Mouse (Mus musculus) intestine, embryonic 14.5 days (tissue): ENCODE data around the gene Tgfbrap1. TPM values are rescaled to one million over a fixed set of nuclear protein-coding genes. Genes with fewer than 3 reads are reported as not detected.

ENCODE experiments used
- ATAC-seq: fragments of 200-750 bp; cut with Nextera tagmentation; replicated peaks from 2 replicates; pipeline ENCODE4 v1.8.0; 2017; ENCODE audit warnings: low read depth, moderate number of reproducible peaks, moderate TSS enrichment, moderate library complexity; ENCODE audit not compliant: low FRiP score, low TSS enrichment
- DNase-seq: peaks from one replicate; pipeline ENCODE4 v3.0.0-alpha.2; 2018; ENCODE audit warnings: low spot score
- H3K27ac ChIP-seq: fragments of 300-500 bp; sonication (generic); 2 replicates; pipeline ENCODE4 v1.5.1; 2014; ENCODE audit warnings: low read depth, mild to moderate bottlenecking, control low read depth
- H3K27me3 ChIP-seq: fragments of 300-500 bp; sonication (generic); replicated peaks from 2 replicates; pipeline ENCODE4 v1.6.1; 2014; ENCODE audit warnings: low read length, control low read depth; ENCODE audit not compliant: control insufficient read depth, insufficient read depth
- H3K36me3 ChIP-seq: fragments of 300-500 bp; sonication (generic); 2 replicates; pipeline ENCODE4 v1.6.1; 2014; ENCODE audit warnings: low read length, control low read depth; ENCODE audit not compliant: control insufficient read depth, insufficient read depth
- H3K4me1 ChIP-seq: fragments of 300-500 bp; sonication (generic); replicated peaks from 2 replicates; pipeline ENCODE4 v1.6.1; 2014; ENCODE audit warnings: low read length, control low read depth, mixed read lengths; ENCODE audit not compliant: control insufficient read depth, insufficient read depth
- H3K4me2 ChIP-seq: fragments of 300-500 bp; sonication (generic); 2 replicates; pipeline ENCODE4 v1.6.1; 2014; ENCODE audit warnings: low read length
- H3K4me3 ChIP-seq: fragments of 300-500 bp; sonication (generic); 2 replicates; pipeline ENCODE4 v1.5.1; 2014; ENCODE audit warnings: low read depth, low read length, control low read depth, mixed read lengths
- H3K9ac ChIP-seq: fragments of 300-500 bp; sonication (generic); 2 replicates; pipeline ENCODE4 v1.6.1; 2014; ENCODE audit warnings: mild to moderate bottlenecking, low read length
- H3K9me3 ChIP-seq: fragments of 300-500 bp; sonication (generic); 2 replicates; pipeline ENCODE4 v1.6.1; 2016; ENCODE audit warnings: low read length, control low read depth; ENCODE audit not compliant: control insufficient read depth
- WGBS: fragments of 180-500 bp; shearing (Covaris S2); extraction: QIAGEN DNeasy Blood & Tissue Kit; methylation state at CpG from one replicate; pipeline ENCODE4 v1.1.7; 2014; 5-methylcytosine and 5-hydroxymethylcytosine counted together
- polyA plus RNA-seq: library from polyadenylated mRNA; unstranded; fragments of >200 nt; fragmentation: Nextera tagmentation; extraction: Ambion mirVana; gene quantifications from 2 replicates; pipeline ENCODE4 v1.2.1, GENCODE M21; 2014

Gene Tgfbrap1
- polyA plus RNA-seq, 1 experiment from 2014 or later = 12.6 TPM

GRCm38 (mm10) chr1:43070726-43071125, 27.7 kb downstream of the Tgfbrap1 start:
- Histone ChIP-seq H3K4me3 (no peak overlapping the region), H3K9me3 (no peaks in the 10 kb centered on the region), H3K36me3 (peaks cover 45% of the 10 kb centered on the region), H3K4me2 (no peak overlapping the region), H3K27ac (no peak overlapping the region), H3K27me3 (no peaks in the 10 kb centered on the region), H3K9ac (no peak overlapping the region), H3K4me1 (no peaks in the 10 kb centered on the region)
- 75% methylated on average over 5 of the region's 5 CpGs for WGBS
- DNase-seq (no peak), ATAC-seq (no peak)

DNA sequence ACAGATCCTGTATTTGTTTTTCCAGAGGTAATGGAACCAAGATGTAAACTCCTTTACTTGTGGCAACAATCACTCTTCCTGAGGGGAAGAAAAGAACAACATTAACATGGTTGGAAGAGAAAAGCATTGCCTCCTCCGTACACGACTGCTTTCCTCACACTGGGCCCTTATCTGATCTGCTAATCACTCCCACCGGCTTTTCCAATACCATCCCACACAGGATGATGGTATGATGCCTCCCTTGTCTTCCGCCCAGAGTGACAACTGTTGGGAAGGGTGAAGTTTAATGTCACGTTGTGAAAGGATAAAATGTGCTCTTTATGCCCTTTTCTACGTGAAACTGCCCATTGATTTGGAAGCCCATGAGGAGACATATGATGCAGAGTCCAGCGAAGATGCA, 30.9 kb downstream of the Tgfbrap1 start:
- H3K27me3 ChIP-seq = no peaks in the 10 kb centered on the region
- H3K4me1 ChIP-seq = no peaks in the 10 kb centered on the region
- no peak overlapping the region for H3K4me3 ChIP-seq
- ATAC-seq (no peak), DNase-seq (no peak)
- H3K9ac ChIP-seq = no peak overlapping the region
- H3K27ac ChIP-seq = no peak overlapping the region
- 77% methylated on average over 7 of the region's 7 CpGs for WGBS
- no peaks in the 10 kb centered on the region for H3K9me3 ChIP-seq
- H3K36me3 ChIP-seq = peaks cover 41% of the 10 kb centered on the region
- H3K4me2 ChIP-seq = no peak overlapping the region

- H3K9ac ChIP-seq = no peak overlapping the region
- no peak overlapping the region for H3K4me3 ChIP-seq
- 87% methylated on average over 8 of the region's 8 CpGs for WGBS
- H3K27me3 ChIP-seq = no peaks in the 10 kb centered on the region
- no peaks in the 10 kb centered on the region for H3K4me1 ChIP-seq
- peaks cover 45% of the 10 kb centered on the region for H3K36me3 ChIP-seq
- ATAC-seq (no peak), DNase-seq (no peak)
- H3K4me2 ChIP-seq = no peak overlapping the region
- no peaks in the 10 kb centered on the region for H3K9me3 ChIP-seq
- no peak overlapping the region for H3K27ac ChIP-seq
Observed at GRCm38 (mm10) chr1:43066573-43066972, 31.9 kb downstream of the Tgfbrap1 start.

GRCm38 (mm10) chr1:43065615-43066310, 32.7 kb downstream of the Tgfbrap1 start:
- Histone ChIP-seq H3K9me3 (no peaks in the 10 kb centered on the region), H3K4me1 (no peaks in the 10 kb centered on the region), H3K36me3 (peaks cover 38% of the 10 kb centered on the region), H3K4me3 (no peak overlapping the region), H3K27ac (no peak overlapping the region), H3K4me2 (no peak overlapping the region), H3K27me3 (no peaks in the 10 kb centered on the region), H3K9ac (no peak overlapping the region)
- peak; percentile 82 for DNase-seq
- ATAC-seq = peak; percentile 75
- WGBS = 54% methylated on average over 9 of the region's 9 CpGs

GRCm38 (mm10) chr1:43051903-43052302, 46.5 kb downstream of the Tgfbrap1 start:
- peaks cover 67% of the 10 kb centered on the region for H3K36me3 ChIP-seq
- DNase-seq = no peak
- H3K4me1 ChIP-seq = no peaks in the 10 kb centered on the region
- H3K4me2 ChIP-seq = no peak overlapping the region
- 89% methylated on average over 5 of the region's 5 CpGs for WGBS
- H3K27me3 ChIP-seq = no peaks in the 10 kb centered on the region
- ATAC-seq = no peak
- no peaks in the 10 kb centered on the region for H3K9me3 ChIP-seq
- no peak overlapping the region for H3K27ac ChIP-seq
- H3K9ac ChIP-seq = no peak overlapping the region
- no peak overlapping the region for H3K4me3 ChIP-seq

DNA sequence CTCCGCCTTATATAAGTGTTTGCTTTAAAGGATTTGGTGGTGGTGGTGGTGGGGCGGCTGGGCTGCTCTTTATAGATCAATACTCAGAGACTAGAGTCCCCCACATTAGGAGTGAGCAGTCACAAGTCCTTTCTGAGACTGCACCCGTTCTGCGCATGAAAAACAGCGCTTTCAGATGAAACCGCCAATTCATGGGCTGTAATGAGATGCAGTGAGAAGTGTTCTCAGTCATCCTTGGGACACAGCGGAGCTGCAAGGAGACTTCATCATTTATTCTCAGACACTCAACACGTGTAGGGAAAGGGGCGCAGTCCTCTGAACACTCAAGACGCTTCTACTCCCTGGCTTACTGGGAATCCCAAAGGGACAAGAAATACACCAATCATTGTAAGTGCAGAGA, 50.6 kb downstream of the Tgfbrap1 start:
- no peak overlapping the region for H3K4me2 ChIP-seq
- peaks cover 34% of the 10 kb centered on the region for H3K36me3 ChIP-seq
- ATAC-seq = no peak
- no peak overlapping the region for H3K27ac ChIP-seq
- no peak overlapping the region for H3K4me3 ChIP-seq
- no peak for DNase-seq
- WGBS = 89% methylated on average over 10 of the region's 10 CpGs
- no peaks in the 10 kb centered on the region for H3K9me3 ChIP-seq
- H3K4me1 ChIP-seq = no peaks in the 10 kb centered on the region
- H3K9ac ChIP-seq = no peak overlapping the region
- no peaks in the 10 kb centered on the region for H3K27me3 ChIP-seq

DNA sequence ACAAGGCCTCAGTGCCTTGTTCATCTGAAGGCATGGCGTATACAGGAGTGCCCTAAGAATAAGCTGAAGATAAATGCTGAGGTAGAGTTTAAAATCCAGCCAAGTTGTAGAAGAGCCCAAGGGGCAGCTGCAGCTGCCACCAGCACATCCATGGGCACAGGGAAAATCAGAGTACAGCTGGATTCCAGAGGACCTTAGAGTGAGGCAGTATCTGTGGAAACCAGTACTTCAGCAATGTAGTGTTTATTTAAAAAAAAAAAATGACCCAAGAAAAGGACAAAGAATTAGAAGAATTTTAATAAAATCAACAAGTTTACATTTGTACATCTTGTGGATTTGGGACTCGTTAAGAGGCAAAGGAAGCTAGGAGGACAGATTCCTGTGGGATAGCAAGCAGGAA, 51.4 kb downstream of the Tgfbrap1 start:
- Histone ChIP-seq H3K4me2 (no peak overlapping the region), H3K9me3 (no peaks in the 10 kb centered on the region), H3K27me3 (no peaks in the 10 kb centered on the region), H3K4me1 (0 out of 2 replicates have a peak, but pooled peaks cover 4% of the 10 kb centered on the region), H3K36me3 (peaks cover 28% of the 10 kb centered on the region), H3K9ac (no peak overlapping the region), H3K4me3 (no peak overlapping the region), H3K27ac (no peak overlapping the region)
- DNase-seq (no peak), ATAC-seq (no peak)
- 62% methylated on average over 2 of the region's 2 CpGs for WGBS

DNA sequence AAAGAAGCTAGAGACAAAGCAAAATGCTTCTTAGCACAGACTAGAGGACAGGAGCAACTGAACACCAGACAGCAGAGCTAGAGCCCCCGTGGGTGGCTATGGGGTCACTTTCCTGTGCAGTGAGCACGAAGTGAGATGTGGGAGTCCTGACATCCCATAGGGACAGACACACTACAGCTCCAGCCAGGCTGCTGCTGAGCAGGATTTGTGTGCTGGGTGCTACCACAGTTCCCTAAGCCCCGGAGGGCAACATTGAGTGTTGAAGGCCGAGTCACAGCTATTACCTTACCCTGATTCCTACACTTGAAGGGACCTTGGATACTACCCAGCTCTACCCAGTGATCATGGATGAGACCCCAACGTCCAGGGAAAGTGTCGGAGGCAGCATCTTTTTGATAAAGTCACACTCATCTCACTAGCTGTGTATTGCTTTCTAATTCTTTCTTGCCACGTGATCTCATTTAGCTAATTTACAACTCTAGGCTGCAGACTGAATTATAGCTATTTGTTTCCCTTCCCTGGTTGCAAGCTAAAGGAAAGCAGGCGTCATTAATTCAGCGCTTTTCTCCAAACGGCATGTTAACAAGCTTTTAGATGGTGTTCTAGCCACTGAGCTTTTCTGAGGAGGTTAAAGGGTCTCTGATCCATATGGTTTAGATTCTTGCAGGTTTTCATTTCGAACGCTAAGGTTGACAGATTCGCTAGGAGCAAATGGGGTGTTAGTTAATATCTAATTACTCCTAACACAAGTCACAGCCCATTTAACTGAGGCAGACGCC, 53.0 kb downstream of the Tgfbrap1 start:
- Histone ChIP-seq H3K9me3 (no peaks in the 10 kb centered on the region), H3K27ac (no peak overlapping the region), H3K4me1 (0 out of 2 replicates have a peak, but pooled peaks cover 4% of the 10 kb centered on the region), H3K27me3 (no peaks in the 10 kb centered on the region), H3K9ac (no peak overlapping the region), H3K4me2 (no peak overlapping the region), H3K36me3 (peaks cover 12% of the 10 kb centered on the region), H3K4me3 (no peak overlapping the region)
- no peak for DNase-seq
- no peak for ATAC-seq
- 78% methylated on average over 14 of the region's 14 CpGs for WGBS
